Mouse (Mus musculus) mouse embryonic stem cell (cell line): ENCODE data around the gene Zcchc24.

Experiments used
- in situ Hi-C, 2 experiments: fragments of 300-500 bp; cut with MboI; formaldehyde crosslinking; loops; 1 replicate in 1 of 2; 3 replicates in 1 of 2; pipeline ENCODE4 v1.14.3; 2019 to 2020; ENCODE audit warnings: low sequenced_read_pairs in 2 of 2, low pct_unique_long_range_greater_than_20kb in 1 of 2, mixed read lengths in 1 of 2; ENCODE audit not compliant: unreplicated experiment in 1 of 2

Gene Zcchc24

DNA sequence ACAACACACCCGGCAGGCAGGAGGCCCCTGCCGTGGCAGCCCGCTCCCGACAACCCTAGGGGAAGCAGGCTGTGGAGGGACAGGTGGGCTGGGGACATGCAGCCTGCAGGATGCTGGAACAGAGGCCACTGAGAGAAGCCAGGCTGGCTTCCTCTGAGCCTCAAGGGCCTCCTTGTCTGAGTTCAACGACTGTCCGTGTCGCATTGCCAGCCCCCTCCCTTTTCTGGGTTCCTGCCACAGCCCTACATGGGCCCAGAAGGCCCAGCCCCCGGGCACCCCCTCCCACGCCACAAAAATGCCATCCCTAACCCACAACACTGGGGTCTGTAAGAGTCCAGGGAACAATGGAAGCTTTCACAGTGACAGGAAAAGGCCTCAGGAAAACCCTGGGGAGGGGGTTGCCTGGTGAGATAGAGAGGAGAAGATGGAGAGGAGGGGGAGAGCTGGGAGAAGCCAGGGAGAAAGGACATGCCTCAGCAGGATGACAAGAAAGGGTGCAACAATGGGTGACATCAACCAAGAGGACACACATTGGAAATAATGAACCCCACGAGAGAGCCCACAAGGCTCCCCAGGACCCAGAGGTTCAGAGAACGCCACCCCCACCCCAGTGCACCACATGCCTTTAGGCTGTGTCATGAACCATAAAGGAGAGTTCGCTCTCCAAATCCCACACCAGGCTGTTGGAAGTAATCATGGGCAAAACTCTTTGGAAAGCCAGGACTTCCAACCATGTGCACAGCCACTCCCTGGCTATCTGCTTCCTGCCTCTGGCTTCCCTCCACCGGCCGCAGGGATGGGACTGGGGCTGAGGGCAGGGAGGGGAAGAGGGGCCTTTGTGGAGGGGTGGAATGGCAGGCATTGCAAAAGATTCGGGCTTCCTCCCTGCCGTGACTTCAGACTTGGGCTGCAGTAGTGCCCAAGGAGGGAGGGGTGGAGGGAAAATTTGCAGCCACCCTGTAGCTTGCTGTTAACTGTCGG is 33.8 kb downstream of the Zcchc24 start:
- in situ Hi-C loops, result no loop called here

DNA sequence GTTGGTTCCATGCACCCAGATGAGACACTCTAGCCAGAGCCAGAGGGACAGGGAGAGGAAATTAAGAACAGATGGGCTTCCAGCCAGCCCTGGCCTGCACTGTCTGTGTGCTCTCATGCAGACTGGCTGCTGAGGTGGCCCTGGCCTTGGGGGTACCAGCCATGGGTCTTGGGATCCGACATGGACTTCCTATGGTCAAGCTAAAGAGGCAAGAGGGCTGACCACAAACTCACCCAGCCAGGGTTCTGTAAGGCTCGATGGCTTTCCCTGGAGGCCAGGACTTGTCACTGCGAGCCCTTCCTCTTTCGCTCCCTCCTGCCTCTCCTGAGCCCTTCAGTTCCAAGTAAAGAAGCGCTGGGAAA is 41.7 kb downstream of the Zcchc24 start:
- in situ Hi-C loops, result no loop called here

DNA sequence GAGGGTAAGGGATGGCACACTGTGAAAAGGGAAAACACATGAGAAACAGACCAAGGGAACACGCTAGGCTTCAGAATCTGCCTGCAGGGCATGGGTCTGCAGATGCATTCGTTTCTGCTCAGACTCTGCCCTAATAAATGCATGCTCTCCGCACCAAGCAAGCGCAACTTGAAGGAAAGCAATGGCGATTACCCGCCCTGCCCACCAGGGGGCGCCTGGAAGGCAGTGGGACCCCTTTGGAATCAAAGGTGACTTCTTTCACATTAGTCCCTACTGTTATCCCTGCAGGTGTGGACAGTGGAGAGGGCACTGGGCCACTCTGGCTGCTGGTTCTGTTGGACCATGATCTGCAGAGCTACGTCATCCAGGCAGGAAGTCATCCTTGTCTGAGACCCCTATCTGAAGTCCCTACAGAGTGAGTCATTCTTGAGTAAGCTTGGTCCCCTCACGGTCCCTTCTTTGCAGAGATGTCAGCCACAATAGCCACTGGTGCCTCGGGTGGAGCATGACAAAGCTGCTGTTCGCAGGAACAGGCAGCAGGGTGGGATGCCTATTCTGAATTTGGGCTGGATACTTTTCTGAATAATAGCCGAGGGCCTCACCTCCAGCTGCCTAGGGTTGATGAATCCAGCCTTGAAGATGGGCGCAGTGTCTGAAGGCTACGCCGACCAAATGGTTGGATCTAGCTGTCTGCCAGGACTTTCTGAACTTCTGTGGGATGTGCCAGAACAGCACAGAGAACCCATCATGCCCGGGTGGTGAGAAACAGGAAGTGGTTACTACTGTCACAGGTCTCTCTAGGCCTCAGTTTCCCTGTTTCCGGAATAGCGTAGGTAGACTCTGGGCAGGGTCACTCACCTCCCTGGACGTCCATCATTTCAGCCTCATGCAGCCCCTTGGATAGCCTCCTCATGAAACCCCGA is 42.4 kb downstream of the Zcchc24 start:
- in situ Hi-C loops, result no loop called here

DNA sequence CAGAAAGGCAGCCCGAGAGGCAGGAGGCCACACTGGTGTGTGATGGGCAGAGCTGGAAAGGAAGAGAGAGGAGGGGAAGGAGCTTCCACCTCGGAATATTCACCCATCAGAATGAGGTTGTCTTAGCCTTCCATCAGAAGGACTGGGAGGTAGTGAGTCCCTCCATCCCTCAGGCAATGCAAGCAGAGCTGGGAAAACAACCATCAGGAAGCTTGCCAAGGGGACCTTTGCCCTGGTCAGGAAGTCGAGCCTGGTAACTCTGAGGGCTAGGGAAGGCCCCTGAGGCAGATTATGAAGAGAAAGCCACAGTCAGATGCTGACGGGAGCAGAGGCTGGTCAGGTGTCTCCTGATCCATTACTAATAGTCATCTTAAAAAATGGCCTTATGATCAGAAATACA is 43.1 kb downstream of the Zcchc24 start:
- in situ Hi-C loops, result no loop called here

DNA sequence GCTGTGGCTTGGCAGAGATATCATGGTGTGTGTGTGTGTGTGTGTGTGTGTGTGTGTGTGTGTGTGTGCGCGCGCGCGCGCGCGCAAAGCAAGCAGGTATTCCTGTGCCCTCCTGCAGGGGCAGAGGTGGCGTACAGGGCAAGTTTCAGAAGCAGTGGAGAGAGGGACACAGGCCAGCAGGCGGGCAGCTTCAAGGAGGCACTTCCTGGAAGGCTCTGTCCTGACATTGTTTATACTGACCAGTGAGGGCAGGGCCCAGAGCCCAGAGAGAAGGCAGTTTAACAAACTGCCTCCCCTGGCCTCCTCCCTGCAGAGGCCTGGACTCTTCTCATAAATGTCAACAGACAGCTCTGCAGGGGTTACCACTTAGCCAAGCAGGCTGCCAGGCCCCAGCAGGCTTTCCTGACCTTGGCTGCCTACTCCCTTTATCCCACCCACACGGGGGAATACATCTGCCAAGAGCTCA is 43.8 kb downstream of the Zcchc24 start:
- in situ Hi-C loops, result no loop called here

DNA sequence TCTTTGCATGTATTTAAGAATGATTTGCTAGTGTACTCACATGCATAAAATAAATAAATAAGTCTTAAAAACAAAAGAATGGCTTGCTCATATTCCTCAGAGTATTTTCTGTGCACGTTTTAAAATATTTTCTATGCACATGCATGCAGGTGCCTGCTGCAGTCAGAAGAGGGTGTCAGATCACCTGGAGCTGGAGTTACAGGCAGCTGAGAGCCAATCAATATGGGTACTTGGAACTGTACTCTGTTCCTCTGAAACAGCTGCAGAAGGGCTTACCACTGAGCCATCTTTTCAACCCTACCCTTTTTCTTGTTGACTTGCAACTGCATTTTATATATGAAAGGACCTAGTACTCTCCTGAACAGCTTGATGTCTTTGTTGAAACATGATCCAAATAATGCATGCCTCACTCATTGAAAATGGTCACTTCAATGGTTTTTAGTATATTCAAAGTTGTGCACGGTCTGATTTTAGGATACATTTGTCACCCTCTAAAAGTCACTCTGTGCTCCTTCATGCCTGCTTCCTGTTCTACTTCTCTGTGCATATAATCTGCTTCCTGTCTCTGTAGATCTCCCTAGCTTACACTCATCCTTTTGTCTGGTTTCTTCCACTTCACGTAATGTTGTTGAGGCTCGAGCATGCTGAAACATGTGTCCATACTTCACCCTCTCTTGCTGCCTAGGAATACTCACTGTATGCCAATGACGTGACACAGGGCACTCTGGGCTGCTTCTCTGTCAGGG is 47.7 kb downstream of the Zcchc24 start:
- in situ Hi-C loops, result no loop called here

DNA sequence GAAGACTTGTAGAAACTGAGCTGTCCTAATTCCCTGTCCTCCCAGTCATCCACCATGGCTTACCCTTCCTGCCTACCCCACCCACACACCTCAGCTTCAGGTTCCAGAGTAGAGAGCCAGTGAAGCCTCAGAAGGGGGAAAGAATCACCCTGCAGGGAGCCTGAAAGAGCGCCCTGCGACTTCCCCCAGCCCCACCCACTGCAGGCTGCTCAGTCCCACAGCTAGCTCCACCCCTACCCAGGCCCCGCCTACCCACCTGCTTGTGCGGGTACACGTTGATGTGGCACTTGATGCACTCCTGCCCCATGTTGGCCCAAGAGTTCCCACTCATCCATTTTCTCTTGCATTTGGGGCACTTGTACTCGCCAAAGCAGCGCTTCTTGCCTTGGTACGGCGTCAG is 49.5 kb downstream of the Zcchc24 start:
- in situ Hi-C loops, result no loop called here

DNA sequence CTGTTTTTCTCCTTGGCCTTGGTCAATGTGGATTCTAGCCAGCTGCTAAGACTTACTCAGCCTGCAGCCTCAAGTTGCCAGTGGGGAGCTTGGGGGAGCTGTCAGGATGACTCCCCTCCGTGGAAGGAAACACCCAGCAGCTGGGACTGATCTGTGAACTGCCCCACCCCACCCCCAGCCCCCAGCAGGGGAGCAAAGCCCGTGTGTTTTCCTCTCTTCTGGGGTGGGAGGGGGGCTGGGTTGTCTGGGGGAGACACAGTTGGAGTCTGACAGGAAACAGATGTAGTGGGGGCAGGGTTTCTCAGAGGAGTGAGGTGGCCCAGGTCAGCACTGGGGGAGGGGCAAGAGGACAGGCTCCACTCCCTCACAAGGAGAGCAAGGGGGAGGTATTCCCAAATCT is 50.4 kb downstream of the Zcchc24 start:
- in situ Hi-C loops, result no loop called here

DNA sequence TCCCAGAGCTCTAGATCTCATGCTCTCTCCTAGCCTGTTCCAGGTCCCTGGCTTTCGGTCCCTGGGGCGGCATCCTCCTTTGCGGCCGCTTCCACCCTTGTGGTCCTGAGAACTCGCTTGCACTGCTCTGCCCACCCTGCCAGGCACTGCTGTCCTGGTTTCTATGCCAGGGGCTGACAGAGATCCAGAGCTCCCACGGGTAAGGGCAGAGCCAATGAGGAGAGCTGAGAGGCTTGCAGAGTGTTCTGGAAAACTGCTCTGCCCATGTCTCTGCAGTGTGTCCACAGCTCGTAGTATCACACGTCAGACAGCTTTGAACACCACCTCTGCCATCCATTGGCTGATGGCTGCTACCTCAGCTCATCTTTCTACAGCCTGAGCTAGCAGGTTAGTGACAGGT is 51.1 kb downstream of the Zcchc24 start:
- in situ Hi-C loops, result no loop called here

DNA sequence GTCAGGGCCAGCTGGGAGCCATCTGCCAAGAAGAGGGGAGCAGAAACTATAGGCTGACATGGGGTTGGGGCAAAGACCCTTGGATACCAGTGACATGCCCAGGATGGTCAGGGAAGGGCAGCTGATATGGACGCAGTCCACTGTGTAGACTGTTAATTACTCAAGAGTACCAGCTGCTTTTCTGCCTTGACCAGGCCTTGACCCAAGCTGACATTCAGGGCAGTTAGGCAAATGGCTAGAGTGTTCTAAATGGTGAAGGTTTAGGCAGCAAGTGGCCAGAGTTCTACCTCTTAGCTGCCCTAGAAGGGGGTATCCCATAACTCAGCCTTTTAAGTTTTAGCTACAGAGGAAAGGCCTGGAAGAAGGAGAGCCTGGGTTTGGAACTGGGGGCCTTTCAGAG is 52.3 kb downstream of the Zcchc24 start:
- in situ Hi-C loops, result no loop called here

DNA sequence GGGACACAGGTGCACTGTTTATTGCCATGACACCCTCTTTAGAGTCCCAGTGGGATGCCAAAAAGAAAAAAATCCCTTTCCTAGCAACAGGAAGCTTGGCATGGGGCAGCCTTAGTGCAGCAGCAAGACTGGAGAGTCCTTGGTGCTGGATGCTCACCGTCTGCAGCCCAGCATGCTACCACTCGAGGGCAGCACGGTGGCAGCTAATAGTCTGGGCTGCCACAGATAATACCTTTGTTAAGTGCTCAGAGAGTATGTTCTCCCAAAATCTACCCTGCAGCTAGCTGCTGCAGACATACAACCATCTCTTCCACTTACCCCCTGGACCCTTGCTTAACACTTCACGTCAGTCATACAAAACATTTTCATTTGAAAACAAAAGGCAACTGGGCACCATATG is 55.4 kb downstream of the Zcchc24 start:
- in situ Hi-C loops, result no loop called here

DNA sequence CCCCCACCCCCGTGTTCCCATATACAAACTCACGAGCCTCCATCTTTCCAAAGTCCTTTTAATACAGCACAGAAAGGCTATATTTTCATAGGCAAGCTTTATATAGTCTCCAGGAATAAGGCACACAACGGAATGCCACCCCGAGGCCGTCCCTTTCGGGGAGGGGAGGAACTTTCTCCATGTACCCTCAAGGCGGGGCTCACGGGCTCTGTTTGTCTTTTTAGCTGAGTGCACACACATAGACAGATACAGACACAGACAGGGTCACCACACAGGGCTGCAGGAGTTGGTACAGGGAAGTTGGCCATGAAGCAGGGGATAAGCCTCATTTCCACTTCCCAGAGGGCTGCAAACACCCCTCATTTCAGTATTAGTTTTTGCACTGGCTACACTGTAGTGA is 57.2 kb downstream of the Zcchc24 start:
- in situ Hi-C loops, result no loop called here

DNA sequence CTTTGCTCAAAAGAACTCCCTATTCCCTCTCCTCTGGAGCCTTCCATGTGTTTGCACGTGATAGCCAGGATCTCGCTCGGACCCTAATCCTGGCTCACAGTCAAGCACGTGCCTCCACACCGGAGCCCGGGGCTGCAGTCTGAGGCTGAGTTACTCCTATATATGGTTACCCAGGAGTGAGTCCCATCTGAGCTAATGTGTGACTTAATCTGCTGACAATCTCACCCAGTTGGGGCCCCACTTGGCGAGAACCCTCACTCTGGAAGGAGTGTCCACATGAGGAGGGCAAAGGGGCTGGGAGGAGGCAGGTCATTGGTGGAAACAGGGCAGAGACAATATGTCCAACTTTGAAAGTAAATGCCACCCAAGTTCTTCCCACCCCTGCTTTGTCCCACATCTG is 57.7 kb downstream of the Zcchc24 start:
- in situ Hi-C loops, result no loop called here

DNA sequence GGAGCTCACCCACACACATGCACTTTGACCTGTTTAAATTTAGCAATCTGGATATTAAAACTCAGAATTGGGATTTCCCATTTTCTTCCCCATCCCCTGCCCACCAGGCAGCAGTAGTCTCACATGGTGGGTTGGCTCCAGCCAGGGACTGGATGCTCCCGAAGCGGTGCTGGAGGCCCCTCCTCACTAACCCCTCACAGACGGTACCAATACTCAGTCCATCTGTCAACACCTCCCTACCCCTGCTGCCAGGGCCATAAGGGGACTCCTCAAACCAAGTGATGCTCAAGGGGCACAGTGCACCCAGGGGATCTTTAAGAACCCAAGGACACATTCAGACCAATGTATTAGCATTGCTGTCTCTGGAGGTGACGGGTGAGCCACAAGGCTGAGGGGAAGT is 58.2 kb downstream of the Zcchc24 start:
- in situ Hi-C loops, result no loop called here

DNA sequence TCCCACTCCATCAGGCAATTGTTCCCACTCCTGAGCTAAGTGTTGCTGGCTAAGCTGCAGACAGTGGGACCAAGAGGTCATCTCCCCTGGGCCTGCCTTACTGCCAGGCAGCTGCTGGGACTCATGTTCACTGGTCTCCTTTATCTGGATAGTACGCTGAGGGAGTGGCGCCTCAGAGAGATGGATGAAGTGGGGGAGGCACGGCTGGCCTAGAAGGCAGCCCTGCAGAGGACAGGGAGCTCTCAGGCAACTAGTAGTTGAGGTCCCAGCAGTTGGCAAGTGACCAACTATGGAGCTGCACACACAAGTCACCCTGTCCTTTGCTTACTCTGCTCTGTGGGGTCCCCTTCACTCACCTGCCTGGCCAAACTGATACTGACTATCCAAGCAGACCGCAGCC is 58.8 kb downstream of the Zcchc24 start:
- in situ Hi-C loops, result no loop called here

DNA sequence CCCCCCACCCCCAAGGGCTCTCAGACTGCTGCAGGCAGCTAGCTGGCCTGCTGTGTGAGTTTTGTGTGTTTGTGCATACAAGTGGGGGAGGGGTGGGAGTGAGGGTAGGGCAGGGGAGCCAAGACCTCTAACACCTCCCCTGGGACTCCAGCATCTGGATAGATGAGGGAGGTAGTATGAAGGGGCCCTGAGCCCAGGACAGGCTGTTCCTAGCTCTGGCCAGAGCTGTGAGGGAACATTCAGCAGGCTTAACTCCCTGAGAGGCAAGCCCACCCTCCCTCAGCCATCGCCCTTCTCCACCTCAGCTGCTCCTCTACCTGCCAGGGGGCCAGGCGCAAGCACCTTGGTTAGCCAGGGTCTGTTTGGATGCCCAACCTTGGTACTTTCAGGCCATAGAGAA is 59.9 kb downstream of the Zcchc24 start:
- in situ Hi-C loops, result no loop called here

DNA sequence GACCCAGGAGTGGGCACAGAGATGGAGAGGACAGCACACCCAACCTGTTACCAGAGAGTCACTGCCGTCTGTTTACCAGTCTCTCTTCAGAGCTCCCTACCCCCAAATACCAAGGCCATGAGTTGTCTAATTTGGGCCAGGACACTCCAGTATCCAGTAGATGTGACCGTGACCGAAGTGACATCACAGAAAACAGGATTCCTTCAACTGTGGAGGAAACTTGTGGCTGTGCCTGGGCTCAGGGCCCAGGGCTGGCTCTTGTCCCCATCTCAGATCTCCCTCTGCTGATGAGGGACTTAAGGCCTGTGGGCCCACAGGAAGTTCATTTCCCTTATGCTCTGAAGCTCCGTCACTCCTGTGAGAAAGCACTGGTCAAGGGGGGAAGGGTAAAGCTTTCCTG is 60.4 kb downstream of the Zcchc24 start:
- in situ Hi-C loops, result no loop called here

DNA sequence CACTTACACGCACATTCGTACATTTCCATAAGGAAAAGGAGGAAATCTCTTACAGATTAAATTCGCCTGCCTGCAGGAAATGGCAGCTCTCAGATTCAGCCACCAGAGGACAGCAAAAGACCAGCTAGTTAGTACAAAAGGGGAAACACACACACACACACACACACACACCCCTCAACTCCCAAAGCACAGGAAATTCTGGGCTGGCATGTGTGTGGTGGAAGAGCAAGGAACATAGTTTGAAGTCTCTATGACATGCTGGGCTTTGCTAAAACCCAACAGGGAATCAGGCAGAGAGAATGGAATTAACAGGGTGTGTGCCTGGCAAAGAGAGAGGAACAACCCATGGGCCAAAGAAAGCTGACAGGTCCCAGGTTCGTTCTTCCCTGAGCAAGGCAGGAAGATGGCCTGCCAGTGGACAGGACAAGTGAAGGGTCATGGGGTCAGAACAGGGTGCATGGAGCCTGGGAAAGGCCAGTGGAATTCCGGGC is 61.1 kb downstream of the Zcchc24 start:
- in situ Hi-C loops, result no loop called here

DNA sequence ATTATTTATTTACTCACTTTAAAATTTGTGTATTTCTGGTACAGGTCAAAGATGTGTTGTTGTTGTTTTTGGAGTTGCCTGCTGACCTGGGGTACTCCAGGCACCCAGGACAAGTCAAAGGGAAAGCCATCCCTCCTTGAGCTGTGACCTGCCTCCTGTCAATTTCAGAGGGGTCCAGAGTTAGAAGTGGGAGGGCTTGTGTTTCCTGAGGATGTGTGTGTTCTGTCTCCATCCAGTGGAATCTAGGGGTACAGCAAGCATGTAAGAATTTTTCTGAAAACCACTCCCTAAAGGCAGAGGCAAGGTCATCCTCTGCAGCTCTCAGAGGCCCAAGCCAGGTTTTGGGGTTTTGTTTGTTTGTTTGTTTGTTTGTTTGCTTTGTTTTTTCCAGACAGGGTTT is 66.9 kb downstream of the Zcchc24 start:
- in situ Hi-C loops, result no loop called here
